Mouse (Mus musculus) brain, embryonic 18.5 days (tissue): ENCODE results near the gene Naif1.

Source experiments
- DNase-seq: peaks from one replicate; pipeline ENCODE4 v3.0.0-alpha.2; 2012; ENCODE audit warnings: low read depth, low spot score

The Naif1 gene

DNA sequence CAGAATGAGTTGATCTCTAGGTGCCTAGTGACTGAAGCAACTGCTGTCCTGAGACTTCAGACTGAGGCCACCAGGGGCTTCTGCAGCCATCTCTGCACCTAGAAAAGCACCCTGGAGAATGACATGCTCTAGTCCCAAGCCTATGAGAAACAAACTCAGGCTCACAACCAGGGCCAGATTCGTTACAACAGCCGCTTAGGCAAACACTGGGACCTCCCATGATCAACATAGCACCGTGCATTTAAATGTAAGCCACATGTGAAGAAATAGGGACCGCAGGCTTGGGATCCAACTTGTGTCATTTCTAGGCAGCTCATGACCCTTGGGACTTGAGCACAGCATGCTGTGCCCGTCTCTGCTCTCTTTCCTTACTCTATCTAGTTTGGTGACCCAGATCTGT, 22.5 kb upstream of the Naif1 start:
- no peak for DNase-seq

DNA sequence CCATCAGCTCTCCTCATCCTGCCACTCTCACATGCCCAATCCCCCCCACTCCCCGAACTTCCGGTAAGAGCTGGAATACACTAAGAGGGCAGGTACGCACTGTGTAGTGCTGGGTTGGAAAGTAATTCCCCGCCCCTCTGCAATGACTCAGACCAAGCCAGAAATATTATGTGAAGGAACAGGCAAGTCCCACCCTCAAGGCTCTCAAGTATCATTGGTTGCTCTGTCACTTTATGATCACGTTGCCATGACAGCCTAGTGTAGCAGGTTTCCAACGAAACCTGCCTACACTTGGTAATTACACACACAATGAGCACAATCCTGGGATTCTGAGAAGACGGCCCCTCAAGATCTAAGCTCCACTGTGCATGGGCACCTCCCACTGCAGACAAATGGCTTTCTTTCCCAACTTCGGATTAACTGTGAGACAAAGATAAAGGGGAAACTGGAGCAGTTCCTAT, 22.0 kb upstream of the Naif1 start:
- DNase-seq: no peak

DNA sequence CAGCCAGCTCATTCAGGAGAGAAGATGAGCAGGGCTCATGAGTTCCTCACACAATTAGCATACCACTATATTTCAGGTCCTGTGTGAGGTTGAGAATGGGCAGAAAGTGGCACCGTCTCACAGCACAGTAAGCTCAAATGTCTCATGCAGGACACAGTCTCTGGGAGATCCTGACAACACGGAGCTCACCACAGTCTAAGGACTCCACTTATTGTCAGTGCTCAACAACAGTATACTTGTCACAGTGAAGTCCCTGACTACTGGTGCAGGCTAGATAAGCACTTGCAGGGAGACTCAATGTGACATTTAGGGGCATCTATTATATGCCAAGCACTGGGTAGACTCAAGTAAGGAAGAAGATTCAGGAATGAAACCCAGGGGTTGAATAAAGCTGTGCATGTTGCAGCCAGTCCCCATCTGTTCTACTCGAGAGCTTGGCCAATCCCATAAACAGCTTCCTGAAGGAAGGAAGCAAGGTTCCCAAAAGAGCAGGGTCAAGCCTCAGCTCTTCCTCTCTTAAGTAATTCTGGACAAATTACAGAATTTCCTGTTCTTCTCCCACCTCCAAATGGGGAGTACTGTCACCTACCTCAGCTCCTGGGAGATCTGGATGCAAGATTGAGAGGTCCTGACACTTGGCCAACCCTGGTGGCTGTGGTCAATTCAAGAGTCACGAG, 20.9 kb upstream of the Naif1 start:
- no peak for DNase-seq

DNA sequence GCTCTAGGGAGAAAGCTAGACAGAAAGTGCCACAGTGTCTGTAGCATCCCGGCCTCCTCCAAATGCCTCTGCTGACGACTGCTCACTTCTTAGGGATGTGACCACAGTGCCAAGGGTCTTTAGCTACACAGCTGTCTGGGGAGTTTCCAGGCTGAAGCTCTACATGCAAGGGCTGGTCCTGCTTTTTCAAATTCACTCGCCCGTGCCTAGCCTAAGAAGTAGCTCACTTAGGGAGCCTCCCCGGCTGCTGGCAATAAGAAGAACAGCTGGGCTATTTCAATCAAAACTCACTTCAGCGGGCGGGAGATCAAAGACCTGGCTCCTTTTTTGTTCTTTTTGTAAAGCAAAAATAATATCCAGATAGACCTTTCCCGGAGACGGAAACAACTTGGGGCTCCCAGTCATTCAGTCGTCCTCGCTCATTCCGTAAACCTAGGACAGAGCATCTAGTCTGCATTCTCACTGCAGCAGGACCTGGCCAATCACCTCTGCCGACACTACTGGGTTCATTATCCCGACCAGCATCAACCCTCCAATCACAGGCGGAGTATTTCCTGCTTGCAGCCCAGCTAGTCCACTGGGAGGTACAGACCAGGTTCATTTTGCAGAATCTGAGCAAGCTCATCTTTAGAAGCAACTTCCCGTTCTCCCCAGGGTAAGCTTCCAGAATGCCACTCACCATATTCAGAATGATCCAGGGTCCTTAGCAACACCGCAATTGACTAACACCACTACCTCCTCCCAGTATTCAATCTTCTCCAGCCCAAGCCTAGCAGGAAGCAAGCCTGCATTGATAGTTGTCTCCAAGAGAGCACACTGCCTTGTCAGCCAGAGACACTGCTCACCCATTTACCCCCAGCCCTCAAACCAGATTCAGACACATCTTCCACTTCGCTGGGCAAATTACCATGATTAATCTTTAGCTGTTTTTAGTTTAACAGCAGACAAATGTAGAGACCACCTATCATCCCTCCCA, 19.3 kb upstream of the Naif1 start:
- peak; percentile 87 for DNase-seq

DNA sequence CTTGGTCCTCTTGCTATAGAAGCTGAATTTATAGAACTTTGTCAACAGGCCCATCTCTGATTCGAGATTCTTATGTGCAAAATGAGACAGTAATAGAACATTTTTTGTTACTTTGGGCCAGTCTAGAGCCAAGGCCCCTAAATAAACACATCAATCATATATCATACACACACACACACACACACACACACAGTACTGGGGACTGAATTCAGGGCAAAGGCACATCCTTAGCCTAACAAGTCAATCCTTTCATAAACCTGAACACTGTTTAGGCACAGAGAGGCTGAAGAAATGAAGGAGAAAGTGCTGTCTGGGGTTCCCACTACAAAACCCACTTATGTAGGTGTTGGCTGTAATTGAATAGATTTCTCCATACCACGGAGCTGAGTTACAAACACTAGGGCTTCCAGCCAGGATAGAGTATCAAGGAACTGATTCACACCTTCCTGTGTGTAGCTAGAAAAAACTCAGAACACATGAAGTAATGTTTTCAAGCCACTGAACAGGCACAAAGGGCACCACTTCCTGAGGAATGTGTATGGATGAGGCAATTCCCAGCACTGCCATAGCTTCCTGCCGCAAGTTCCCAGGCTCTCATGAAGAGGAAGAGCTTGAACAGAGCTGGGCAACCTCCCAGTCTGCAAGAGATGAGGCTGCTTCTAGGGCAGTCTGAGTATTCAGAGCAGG, 13.4 kb upstream of the Naif1 start:
- no peak for DNase-seq

DNA sequence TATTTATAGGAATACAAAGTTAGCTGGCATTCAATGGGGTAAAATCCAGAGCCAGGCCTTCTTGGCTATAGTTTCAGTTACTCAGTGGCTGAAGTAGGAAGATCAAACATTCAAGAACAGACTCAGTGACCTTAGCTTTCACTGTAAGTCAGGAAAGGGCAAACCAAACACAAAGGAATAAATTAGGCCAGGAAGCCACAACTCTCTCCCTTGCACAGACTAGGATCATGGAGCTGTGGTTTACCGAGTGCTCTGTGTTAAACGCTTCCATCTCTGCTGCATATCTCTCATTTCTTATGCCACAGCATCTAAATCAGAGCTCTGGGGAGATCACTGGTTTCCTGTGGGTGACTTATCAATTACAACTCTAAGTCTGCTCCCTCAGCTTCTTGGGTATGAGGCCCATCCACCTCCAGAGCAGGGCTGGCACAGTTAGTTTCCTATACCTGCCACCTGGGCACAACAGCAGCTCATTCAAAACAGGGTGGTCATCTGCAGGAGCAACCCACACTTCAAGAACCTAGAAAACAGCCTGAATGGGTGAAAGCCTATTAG, 12.6 kb upstream of the Naif1 start:
- no peak for DNase-seq

DNA sequence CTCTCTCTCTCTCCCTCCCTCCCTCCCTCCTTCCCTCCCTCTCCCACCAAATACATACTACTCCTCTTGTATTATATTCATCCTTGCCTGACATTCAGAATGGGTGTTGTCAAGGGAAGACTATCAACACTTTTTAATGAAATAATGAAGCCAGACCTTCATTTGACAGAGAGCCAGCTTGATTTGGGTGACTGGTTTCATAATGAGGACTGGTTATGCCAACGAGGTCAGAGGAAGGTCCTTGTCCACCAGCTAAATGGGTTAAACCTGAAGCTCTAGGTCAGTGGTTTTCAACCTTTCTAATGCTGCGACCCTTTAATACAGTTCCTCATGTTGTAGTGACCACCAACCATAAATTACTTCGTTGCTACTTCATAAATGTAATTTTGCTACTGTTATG, 11.5 kb upstream of the Naif1 start:
- DNase-seq: no peak

DNA sequence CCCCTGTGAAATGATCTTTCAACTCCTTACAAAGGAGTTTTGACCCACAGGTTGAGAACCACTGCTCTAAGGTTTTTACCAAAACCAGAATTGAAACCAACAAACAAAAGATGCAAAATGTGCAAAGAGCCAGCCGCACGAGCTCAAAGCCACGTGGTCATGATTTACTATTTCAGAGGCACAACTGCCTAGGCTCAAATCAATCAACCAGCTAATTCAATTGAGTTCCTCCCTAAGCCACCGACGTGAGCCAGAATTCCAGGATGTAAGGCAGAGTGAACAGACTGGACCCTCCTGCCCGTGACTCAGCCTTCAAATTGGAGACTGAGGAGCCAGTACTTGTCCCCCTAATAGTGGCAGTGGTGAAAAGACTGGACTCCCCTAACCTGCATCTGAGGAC, 11.1 kb upstream of the Naif1 start:
- DNase-seq: no peak

DNA sequence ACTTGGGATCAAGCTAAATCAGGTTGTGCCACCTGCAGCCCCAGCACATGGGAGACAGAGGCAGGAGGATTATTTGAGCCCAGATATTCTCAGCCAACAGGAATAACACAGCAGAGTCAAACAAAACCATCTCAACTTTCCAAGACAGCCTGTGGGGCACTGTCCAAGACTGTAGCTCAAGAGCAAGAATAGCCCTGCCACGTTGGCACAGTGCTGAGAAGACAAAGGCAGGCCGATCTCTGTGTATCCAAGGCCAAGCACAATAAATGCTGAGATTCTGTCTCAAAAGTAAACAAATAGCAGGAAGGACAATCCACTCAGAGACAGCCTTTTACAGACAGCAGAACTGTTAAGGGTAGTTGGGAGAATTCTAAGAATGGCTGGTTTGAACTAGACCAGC, 10.1 kb upstream of the Naif1 start:
- no peak for DNase-seq

DNA sequence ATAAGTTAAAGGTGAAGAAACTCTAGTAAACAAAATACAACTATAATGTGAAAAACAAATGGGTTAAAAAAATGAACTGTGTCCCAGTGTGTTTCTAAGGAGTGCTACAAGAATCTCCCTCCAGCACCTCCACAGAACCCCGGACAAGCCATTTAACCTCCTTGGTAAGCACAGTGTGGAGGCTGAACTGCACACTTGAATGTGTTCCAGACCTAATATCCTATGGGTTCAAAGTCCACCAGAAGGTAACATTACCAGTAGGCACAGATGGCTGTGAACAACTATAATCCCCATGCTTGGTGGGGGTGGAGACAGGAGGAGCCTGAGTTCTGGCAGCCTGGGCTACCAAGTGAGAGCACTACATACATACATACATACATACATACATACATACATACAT, 9.6 kb upstream of the Naif1 start:
- no peak for DNase-seq

DNA sequence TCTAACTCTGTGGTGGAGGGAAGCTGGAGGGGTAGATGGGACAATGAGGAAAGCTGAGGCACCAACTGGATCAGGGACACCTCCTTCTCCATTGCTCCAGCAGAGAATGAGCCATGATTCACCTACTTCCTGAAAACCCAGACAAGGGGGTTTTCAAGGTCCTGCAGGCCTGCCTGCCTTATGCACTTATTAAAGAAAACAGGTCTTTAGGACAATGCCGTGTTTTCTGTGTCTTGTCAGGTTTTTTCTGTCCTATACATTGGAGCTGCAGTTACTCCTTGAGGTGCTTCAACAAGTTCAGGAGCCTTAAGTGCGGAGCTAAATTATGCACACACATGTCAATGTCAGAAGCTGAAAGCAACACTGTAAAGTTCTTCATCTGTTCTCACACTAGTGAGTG, 8.7 kb upstream of the Naif1 start:
- no peak for DNase-seq

DNA sequence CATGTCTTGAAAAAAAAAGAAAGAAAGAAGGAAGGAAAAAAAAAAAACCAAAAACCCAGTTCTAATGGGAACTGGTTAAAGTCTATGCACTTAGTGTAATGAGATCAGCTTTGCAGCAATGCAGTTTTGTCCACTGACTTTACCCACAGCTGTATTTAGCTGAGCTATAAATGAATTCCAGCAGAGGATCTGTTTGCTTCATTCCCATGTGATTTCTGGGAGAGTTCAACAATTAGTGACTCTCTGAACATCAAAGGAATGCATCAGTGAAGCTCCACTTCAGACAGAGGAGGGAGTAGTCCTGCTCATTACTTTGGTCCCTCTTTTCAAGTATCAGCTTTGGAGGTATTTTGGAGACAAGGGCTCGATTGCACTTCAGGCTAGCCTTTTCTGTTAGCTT, 4.7 kb upstream of the Naif1 start:
- DNase-seq: no peak

DNA sequence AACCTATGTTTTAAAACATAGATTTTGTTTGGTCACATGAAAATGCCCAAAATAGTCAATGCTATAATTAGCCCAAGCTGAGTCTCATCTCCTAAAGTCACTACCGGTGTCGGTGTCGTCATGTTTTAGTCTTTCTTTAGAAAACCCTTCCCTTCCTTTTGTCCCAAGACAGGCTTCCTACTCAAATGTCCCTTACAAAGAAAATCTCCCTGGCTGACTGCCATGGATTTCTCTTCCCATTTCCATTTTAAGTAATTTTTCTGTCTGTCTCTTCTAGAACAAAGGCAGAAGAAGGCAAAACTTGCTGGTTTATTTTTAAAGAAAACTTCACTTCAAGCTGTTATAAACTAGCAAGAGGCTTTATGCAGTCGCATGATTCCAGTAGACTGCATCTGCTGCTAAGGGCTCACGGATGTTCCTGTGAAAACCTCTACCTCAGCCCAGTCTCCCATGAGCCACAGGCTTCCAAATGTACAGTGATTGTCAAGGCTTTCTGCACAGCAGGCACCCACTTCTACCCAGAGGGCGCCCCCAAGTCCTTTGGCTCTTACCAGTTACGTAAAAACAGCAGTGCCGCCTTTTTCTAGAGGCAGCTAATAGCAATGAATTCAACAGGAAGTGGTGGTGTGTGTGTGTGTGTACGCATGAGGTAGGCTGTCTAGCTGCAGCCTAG, 2.9 kb upstream of the Naif1 start:
- no peak for DNase-seq

DNA sequence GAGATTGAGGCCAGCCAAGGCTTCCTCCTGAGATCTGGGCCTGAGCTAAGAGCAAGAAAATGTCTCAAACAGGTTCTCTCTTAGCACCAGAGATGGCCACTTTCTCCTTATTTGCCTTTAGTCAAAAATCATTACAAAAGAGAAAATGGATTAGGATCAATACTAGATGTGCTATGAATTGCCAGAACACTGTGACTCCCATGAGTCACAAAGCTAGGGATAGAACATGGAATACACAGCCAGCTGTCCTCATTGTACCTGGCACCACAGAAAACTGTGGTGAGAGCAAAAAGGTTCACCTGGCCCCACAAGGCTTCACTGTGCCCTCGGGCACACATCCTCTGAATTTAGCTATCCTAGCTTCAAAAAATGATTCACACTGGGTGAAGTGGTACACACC, 1.8 kb upstream of the Naif1 start:
- no peak for DNase-seq

DNA sequence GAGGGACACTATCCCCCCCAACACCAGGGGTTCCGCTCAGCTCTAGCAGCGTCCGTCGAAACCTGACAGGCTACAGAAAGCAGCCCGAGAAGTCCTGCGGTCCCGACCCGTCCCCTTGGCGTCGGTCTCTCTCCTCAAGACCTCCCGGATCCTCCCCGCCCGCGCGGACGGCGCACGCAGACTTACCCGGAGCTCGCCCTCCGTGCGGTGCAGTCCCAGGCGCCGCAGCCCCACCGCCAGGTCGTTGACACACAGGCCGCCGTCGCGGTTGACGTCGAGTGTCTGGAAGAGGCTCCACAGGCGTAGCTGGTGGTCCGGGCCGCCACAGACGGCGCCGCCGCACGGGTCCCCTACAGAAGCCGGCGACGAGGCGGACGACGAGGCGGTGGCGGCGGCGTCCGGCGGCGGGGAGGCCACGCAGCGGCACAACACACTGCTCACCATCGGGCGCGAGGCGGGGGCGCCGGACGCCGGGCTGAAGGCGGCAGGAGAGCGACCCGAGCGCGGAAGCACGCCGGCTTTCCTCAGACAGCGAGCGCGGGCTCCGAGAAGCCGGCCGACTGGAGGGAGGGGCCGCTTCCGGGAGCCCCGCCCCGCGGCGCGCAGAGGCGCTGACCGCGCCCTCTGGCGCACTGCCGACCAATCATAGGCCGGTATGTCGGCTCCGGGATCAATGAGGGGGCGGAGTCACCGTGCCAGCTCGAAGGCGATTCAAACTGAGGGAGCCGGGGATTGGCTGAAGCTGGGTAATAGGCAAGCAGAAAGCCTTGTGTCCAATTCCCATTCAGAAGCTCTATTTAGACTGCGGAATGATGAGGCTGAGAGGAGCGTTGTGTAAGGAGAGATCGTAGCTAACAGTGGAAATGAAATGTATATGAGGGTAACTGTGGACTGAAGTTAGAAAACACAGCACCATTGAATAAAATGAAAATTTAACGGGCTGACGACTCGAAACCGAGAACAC, 906 bp downstream of the Naif1 start, which contains the start of gene Slc25a25:
Gene Slc25a25, minus strand, starts transcription at position 565 of the 964 bp plus-strand sequence.
- peak; percentile 95 for DNase-seq

DNA sequence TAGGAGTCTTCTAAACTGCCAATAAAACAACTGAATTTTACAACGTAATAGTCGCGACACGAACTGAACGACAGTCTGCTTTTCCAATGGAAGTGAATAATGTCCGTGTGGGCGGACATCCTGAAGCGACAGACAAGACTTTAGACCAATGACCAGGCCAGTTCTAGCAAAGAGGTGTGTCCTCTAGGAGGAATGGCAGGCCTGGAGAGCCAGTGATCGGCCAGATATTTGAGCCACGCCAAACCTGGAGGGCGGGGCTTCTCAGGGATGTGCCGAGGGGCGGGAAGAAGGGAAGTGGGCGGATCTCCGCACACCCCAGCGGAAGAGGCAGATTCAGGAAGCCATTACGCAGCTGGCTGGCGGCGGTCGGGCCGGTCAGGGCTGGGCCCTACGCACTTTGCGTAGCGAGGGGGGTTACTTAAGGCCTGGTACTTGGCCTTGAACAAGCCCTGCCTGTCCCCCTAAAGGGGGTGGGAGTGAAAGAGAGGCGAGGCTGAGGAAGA, 1.7 kb downstream of the Naif1 start:
- DNase-seq: peak; percentile 99

DNA sequence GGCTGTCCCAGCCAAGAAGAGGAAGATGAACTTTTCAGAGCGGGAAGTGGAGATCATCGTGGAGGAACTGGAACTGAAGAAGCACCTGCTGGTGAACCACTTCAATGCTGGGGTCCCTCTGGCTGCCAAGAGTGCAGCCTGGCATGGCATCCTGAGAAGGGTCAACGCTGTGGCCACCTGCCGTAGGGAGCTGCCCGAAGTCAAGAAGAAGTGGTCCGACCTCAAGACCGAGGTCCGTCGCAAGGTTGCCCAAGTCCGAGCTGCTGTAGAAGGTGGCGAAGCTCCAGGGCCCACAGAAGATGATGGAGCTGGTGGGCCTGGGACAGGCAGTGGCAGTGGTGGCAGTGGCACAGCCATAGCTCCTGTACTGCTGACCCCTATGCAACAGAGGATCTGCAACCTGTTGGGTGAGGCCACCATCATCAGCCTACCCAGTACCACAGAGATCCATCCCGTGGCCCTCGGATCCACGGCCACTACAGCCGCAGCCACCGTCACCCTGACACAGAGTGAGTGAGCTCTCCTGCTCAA, 2.2 kb downstream of the Naif1 start:
- no peak for DNase-seq

DNA sequence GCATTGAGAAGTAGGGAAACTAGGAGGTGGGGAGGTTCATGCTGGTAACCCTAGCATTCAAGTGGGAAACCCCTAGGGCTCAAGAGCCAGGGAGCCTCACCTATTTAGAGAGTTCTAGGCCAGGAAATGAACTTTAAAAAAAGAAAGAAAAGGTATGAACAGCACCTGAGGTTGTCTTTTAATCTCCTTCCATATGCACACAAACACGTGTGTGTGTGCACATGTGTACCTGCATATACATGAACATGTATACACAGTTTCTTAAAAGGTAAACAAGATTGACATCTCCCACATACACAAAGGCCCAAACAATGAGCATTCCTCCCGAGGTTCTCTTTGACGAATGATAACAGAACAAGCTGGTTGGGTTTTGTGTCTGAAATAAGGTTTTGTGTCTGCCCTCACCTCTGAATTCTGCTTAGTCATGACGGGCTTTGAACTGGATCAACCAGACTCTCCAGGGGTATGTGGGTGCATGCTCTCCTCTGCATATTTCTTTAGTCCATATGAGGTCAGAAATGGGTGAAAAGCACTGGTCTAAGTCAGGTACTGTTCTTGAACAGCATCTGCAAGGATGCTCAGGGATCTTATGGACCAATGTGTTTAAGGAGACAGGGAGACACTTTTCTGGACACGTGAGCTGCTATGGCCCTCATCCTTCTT, 3.5 kb downstream of the Naif1 start:
- DNase-seq: no peak

DNA sequence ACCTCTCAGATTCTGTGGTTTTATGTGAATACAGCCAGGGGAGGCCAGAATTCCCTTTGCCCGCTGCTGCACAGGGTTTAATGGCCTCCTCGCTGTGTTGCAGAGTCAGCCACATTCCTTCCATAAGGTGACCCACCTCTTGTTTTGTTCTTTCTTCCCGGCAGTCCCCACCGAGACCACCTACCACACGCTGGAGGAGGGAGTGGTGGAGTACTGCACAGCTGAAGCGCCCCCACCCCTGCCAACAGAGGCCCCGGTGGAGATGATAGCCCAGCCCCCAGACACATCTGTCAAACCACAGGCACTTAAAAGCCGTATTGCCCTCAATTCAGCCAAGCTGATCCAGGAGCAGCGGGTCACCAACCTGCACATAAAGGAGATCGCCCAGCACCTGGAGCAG, 4.4 kb downstream of the Naif1 start:
- DNase-seq: no peak
